11 mouse cellular contexts compared by ENCODE assay signal in the genomic region with DNA sequence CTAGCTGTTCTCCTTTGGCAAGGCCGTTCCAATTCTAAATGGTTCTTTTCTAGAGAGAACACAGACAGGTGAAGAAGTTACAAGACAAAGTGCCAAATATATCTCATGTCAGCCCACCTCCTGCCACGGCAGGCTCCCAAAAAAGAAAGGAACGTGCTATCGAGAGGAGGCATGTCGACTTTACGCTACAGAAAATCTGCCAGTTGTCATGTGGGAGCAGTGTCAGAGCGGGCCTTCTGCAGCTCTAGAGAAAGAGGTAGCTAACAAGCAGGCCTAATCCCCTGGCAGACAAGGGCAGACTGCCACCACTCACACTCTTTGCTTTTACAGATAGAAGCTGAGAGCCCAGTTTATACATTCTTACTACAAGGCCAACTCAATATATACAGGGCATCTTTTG.
DNase-seq lines count a peak whose midpoint lies in the region; ATAC-seq and TF ChIP-seq lines count a peak whose summit lies in the region.
"Had no signal": no experiment of that assay in that cellular context is flagged by ENCODE, and none has a peak within 500 bp of the region (broad histone marks: within the 10 kb centered on the region; RNA-seq: fewer than 3 reads in every experiment).

No protein-coding gene starts in this region.

- intact Hi-C loops in heart, adult 2 months (cut with DNase I): loop anchor here (2.0 kb wide), 1 partner anchor 24 kb away; no protein-coding TSS in a partner anchor

- no peaks in the 10 kb centered on the region for H3K27me3 ChIP-seq in forebrain, embryonic 14.5 days (replicated peaks; ENCODE audit: control insufficient read depth, insufficient read depth, low read length)
- no peaks in the 10 kb centered on the region for H3K27me3 ChIP-seq in forebrain, embryonic 12.5 days
- H3K27me3 ChIP-seq in heart, adult 2 months (ENCODE audit: control insufficient read depth, insufficient read depth, low read length): no peaks in the 10 kb centered on the region
- H3K27me3 ChIP-seq: kidney, embryonic 15.5 days; liver, embryonic 13.5 days had no signal

- ATAC-seq in forebrain, embryonic 14.5 days: no peak
- ATAC-seq in forebrain, embryonic 12.5 days (ENCODE audit: low FRiP score): no peak

- no peaks in the 10 kb centered on the region for H3K9me3 ChIP-seq in forebrain, embryonic 14.5 days (replicated peaks; ENCODE audit: control insufficient read depth, low read length)
- no peaks in the 10 kb centered on the region for H3K9me3 ChIP-seq in forebrain, embryonic 12.5 days
- H3K9me3 ChIP-seq: kidney, embryonic 15.5 days; liver, embryonic 13.5 days had no signal

- H3K27ac ChIP-seq in forebrain, embryonic 14.5 days (ENCODE audit: low read depth, low read length): no peak overlapping the region
- H3K27ac ChIP-seq in forebrain, embryonic 12.5 days: no peak overlapping the region
- peak overlapping the region; percentile 20; the same call in 1 of the 2 replicates for H3K27ac ChIP-seq in heart, adult 2 months
- peak overlapping the region; percentile 36; the same call in 1 of the 2 replicates for H3K27ac ChIP-seq in layer of hippocampus, adult 2 months
- H3K27ac ChIP-seq: liver, embryonic 13.5 days had no signal

- H3K4me2 ChIP-seq in forebrain, embryonic 14.5 days (ENCODE audit: low read length): no peak overlapping the region
- no peak overlapping the region for H3K4me2 ChIP-seq in forebrain, embryonic 12.5 days
- H3K4me2 ChIP-seq: kidney, embryonic 15.5 days; liver, embryonic 13.5 days had no signal

- TF ChIP-seq CTCF in heart, adult 2 months (IDR thresholded peaks at IDR 0.05): no peak
- no peak for TF ChIP-seq CTCF in layer of hippocampus, adult 2 months (conservative IDR thresholded peaks at IDR 0.05)

- no peaks in the 10 kb centered on the region for H3K36me3 ChIP-seq in forebrain, embryonic 14.5 days (ENCODE audit: control insufficient read depth, insufficient read depth, low read length)
- no peaks in the 10 kb centered on the region for H3K36me3 ChIP-seq in forebrain, embryonic 12.5 days (replicated peaks)
- no peaks in the 10 kb centered on the region for H3K36me3 ChIP-seq in heart, adult 2 months (ENCODE audit: control insufficient read depth, insufficient read depth, low read length)
- H3K36me3 ChIP-seq: kidney, embryonic 15.5 days; liver, embryonic 13.5 days had no signal

- DNase-seq in forebrain, embryonic 14.5 days (ENCODE audit: low spot score): peak; percentile 11
- peak; percentile 33 to 43 for DNase-seq in heart, adult 2 months
- DNase-seq in layer of hippocampus, adult 2 months (ENCODE audit: low spot score in 2 of 2): peak; percentile 33 to 49
- peak; percentile 70 for DNase-seq in right cerebral cortex, adult 18-20 months
- no peak for DNase-seq in spleen, postnatal 14 days (ENCODE audit: low spot score in 2 of 2)
- DNase-seq in urinary bladder, postnatal 10 days (ENCODE audit: low spot score): no peak
- DNase-seq in kidney, adult 8-10 months: no peak
- DNase-seq: adrenal gland, postnatal 14 days; liver, embryonic 13.5 days had no signal

- 0 out of 2 replicates have a peak, but pooled peaks have one; percentile 34 for TF ChIP-seq EP300 in heart, adult 2 months (IDR thresholded peaks at IDR 0.05; ENCODE audit: insufficient read depth, low read depth, low read length)

- no peak overlapping the region for H3K4me3 ChIP-seq in forebrain, embryonic 14.5 days (ENCODE audit: low read depth, low read length)
- no peak overlapping the region for H3K4me3 ChIP-seq in forebrain, embryonic 12.5 days (replicated peaks)
- H3K4me3 ChIP-seq in heart, adult 2 months: no peak overlapping the region
- no peak overlapping the region for H3K4me3 ChIP-seq in layer of hippocampus, adult 2 months
- H3K4me3 ChIP-seq: kidney, embryonic 15.5 days; liver, embryonic 13.5 days had no signal

- H3K9ac ChIP-seq in forebrain, embryonic 14.5 days (ENCODE audit: low read length): no peak overlapping the region
- H3K9ac ChIP-seq in forebrain, embryonic 12.5 days: no peak overlapping the region
- H3K9ac ChIP-seq in heart, adult 2 months (ENCODE audit: low read depth, low read length): no peak overlapping the region
- H3K9ac ChIP-seq: kidney, embryonic 15.5 days; liver, embryonic 13.5 days had no signal

- H3K4me1 ChIP-seq in forebrain, embryonic 14.5 days (ENCODE audit: control insufficient read depth, insufficient read depth, low read length): peaks cover 8% of the 10 kb centered on the region
- H3K4me1 ChIP-seq in forebrain, embryonic 12.5 days: no peaks in the 10 kb centered on the region; the same call in 1 of the 2 replicates
- peaks cover 8% of the 10 kb centered on the region for H3K4me1 ChIP-seq in heart, adult 2 months (ENCODE audit: control insufficient read depth, insufficient read depth, low read length)
- H3K4me1 ChIP-seq: liver, embryonic 13.5 days had no signal

- H3K79me2 ChIP-seq in heart, adult 2 months (replicated peaks; ENCODE audit: control insufficient read depth, insufficient read depth, low read length): no peaks in the 10 kb centered on the region

- WGBS in forebrain, embryonic 14.5 days: 73% methylated on average over 7 of the region's 7 CpGs
- 89% methylated on average over 7 of the region's 7 CpGs for WGBS in forebrain, embryonic 12.5 days
- WGBS in heart, adult 2 months: 56% methylated on average over 7 of the region's 7 CpGs

- no peak for TF ChIP-seq POLR2A in heart, adult 2 months (IDR thresholded peaks at IDR 0.05; ENCODE audit: insufficient read depth, low read depth, low read length)

Comparison
In these comparisons a context has a peak if more than half of its experiments do, and no peak if none do; other contexts are left out.
1. DNase-seq: peak in forebrain, embryonic 14.5 days (single experiment), heart, adult 2 months (2 of 2), layer of hippocampus, adult 2 months (2 of 2) and right cerebral cortex, adult 18-20 months (single experiment); none in spleen, postnatal 14 days (0 of 2), urinary bladder, postnatal 10 days (single experiment) and kidney, adult 8-10 months (0 of 2).
2. H3K27ac ChIP-seq: peak in heart, adult 2 months (single experiment) and layer of hippocampus, adult 2 months (single experiment); none in forebrain, embryonic 14.5 days (single experiment) and forebrain, embryonic 12.5 days (single experiment).